Mouse (Mus musculus) hindbrain, postnatal 0 days (tissue): ENCODE measurements around the gene Asap2. TPM values are rescaled to one million over a fixed set of nuclear protein-coding genes. Genes with fewer than 3 reads are reported as not detected.
A peak's percentile ranks its signal among the peaks of the same experiment; 100 is the strongest.

Source experiments
- ATAC-seq: fragments of 200-750 bp; cut with Nextera tagmentation; 2 replicates; pipeline ENCODE4 v1.8.0; 2017; ENCODE audit warnings: mild to moderate bottlenecking, moderate TSS enrichment, moderate library complexity
- DNase-seq: peaks from one replicate; pipeline ENCODE4 v3.0.0-alpha.2; 2015; ENCODE audit warnings: low spot score
- H3K27ac ChIP-seq: fragments of 300-500 bp; sonication (generic); 2 replicates; pipeline ENCODE4 v1.5.1; 2014; ENCODE audit warnings: mild to moderate bottlenecking
- H3K27me3 ChIP-seq: fragments of 300-500 bp; sonication (generic); 2 replicates; pipeline ENCODE4 v1.6.1; 2014; ENCODE audit warnings: low read length, mixed read lengths; ENCODE audit not compliant: insufficient read depth
- H3K36me3 ChIP-seq: fragments of 300-500 bp; sonication (generic); 2 replicates; pipeline ENCODE4 v1.6.1; 2014; ENCODE audit warnings: low read length, mixed read lengths; ENCODE audit not compliant: insufficient read depth
- H3K4me1 ChIP-seq: fragments of 300-500 bp; sonication (generic); 2 replicates; pipeline ENCODE4 v1.6.1; 2014; ENCODE audit warnings: antibody characterized with exemption, low read length, mixed read lengths; ENCODE audit not compliant: insufficient read depth
- H3K4me2 ChIP-seq: fragments of 300-500 bp; sonication (generic); 2 replicates; pipeline ENCODE4 v1.6.1; 2014; ENCODE audit warnings: low read depth, mild to moderate bottlenecking, low read length, moderate library complexity, mixed read lengths
- H3K4me3 ChIP-seq: fragments of 300-500 bp; sonication (generic); 2 replicates; pipeline ENCODE4 v1.5.1; 2014; ENCODE audit warnings: low read length
- H3K9ac ChIP-seq: fragments of 300-500 bp; sonication (generic); replicated peaks from 2 replicates; pipeline ENCODE4 v1.6.1; 2014; ENCODE audit warnings: mild to moderate bottlenecking, low read length, moderate library complexity, mixed read lengths
- H3K9me3 ChIP-seq: fragments of 300-500 bp; sonication (generic); 2 replicates; pipeline ENCODE4 v1.6.1; 2016; ENCODE audit warnings: low read length, mixed read lengths
- CTCF ChIP-seq: IDR thresholded peaks from 2 replicates; pipeline ENCODE4 v1.5.1; 2016; ENCODE audit warnings: antibody characterized with exemption, control low read depth, low read depth
- WGBS: fragments of 180-500 bp; shearing (Covaris S2); extraction: QIAGEN DNeasy Blood & Tissue Kit; methylation state at CpG from one replicate; pipeline ENCODE4 v1.1.7; 2014; 5-methylcytosine and 5-hydroxymethylcytosine counted together
- polyA plus RNA-seq: library from polyadenylated mRNA; unstranded; fragments of >200 nt; fragmentation: Nextera tagmentation; extraction: Ambion mirVana; gene quantifications from 2 replicates; pipeline ENCODE4 v1.2.1, GENCODE M21; 2015
- total RNA-seq: library from RNA; depleted of rRNA; stranded (reverse); fragments of >200 nt; gene quantifications from 2 replicates; pipeline ENCODE4 v1.2.3, GENCODE M21; 2014

The Asap2 gene
- total and polyA plus RNA-seq, 2 experiments from 2014 or later = 15.7 to 22.8 TPM

- Histone ChIP-seq H3K27ac (no peak overlapping the region), H3K4me1 (peaks cover 28% of the 10 kb centered on the region), H3K9me3 (no peaks in the 10 kb centered on the region), H3K27me3 (no peaks in the 10 kb centered on the region), H3K9ac (no peak overlapping the region), H3K4me3 (no peak overlapping the region), H3K4me2 (no peak overlapping the region), H3K36me3 (no peaks in the 10 kb centered on the region)
- ATAC-seq (no peak), DNase-seq (no peak)
- 51% methylated on average over 17 of the region's 17 CpGs for WGBS
- peak; percentile 60 for TF ChIP-seq CTCF
Observed at GRCm38 (mm10) chr12:21133972-21134859, 144.0 kb downstream of the Asap2 start.

DNA sequence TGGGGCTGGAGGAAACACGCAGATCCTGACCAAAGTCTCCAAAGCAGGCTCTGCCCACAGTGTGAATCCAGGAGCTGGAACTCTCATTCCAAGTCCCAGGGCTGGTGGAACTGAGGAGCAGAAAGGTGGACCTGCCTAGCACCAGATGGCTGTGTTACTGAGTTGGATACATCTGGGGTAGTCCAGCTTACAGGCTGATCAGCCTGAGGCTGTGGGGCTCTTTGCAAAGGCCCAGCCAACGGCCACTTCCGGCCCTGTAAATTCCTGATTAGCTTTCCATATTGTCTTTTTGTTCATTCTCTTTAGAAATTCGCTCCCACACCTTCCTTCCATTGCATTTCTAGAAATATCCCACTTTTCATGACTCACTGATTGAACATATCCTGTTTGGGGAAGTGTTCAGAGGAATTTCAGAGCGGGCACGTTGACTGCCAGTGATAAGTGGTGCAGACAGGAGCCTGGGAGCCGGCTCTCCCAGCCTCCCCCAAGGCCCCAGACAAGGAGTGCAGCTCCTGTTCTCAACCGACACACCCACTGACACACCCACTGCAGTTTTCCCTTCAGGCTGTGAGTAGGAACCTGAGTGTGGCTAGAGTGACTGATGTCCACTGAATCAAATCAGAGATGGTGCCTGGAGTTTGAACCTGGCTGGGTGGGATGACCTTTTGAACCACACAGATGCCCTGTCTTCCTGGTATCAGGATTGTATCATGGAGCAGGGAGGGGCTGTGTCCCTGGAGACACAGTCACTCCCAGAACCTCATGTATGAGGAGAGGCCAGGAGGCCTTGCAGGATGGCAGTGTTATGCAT lies 145.6 kb downstream of the Asap2 start:
- DNase-seq (no peak), ATAC-seq (no peak)
- TF ChIP-seq CTCF = no peak
- Histone ChIP-seq H3K9me3 (no peaks in the 10 kb centered on the region), H3K36me3 (no peaks in the 10 kb centered on the region), H3K4me2 (no peak overlapping the region), H3K9ac (no peak overlapping the region), H3K4me1 (peaks cover 39% of the 10 kb centered on the region), H3K27me3 (no peaks in the 10 kb centered on the region), H3K4me3 (no peak overlapping the region), H3K27ac (peak overlapping the region; percentile 70)
- 62% methylated on average over 8 of the region's 8 CpGs for WGBS

DNA sequence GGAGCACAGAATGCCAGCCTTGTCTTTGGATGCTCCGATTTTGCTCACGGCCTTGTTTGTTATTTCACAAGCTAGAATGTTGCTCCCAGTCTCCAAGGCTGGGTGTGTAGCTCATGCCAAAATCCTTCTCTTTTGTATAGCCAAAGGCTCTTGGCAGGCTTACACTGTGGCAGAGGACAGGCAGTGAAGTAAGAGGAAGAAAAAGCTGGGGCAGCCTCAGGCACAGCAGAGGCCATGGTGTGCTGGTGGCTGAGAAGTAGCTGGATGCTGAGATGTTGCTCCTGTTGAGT lies 146.1 kb downstream of the Asap2 start:
- H3K9ac ChIP-seq = no peak overlapping the region
- H3K36me3 ChIP-seq = no peaks in the 10 kb centered on the region
- no peak overlapping the region for H3K4me2 ChIP-seq
- peak; percentile 84 for ATAC-seq
- WGBS = 53% methylated on average over 2 of the region's 2 CpGs
- H3K27ac ChIP-seq = peak overlapping the region; percentile 70; the same call in 1 of the 2 replicates
- H3K4me1 ChIP-seq = peaks cover 39% of the 10 kb centered on the region
- no peaks in the 10 kb centered on the region for H3K9me3 ChIP-seq
- H3K27me3 ChIP-seq = no peaks in the 10 kb centered on the region
- DNase-seq = peak; percentile 79
- TF ChIP-seq CTCF = no peak
- H3K4me3 ChIP-seq = no peak overlapping the region

DNA sequence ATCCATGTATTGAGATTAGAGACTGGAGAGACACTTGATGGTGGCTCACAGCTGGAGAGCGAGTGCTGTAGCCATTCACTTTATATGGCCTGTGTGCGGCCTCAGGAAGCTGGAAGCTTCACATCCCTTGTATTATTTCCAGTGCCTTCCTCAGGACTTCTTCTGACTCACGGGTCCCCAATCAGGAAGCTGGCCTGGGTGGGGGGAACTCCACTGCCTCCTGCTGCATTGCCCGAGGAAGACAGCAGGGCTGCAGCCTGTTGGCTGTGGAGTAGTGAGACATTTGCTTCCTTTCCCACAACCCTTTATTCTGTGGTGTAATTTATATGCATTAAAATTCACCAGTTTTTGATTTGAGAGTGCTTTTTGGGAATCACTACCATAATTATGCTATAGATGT lies 149.3 kb downstream of the Asap2 start:
- Histone ChIP-seq H3K4me2 (no peak overlapping the region), H3K27ac (peak overlapping the region; percentile 41; the same call in 1 of the 2 replicates), H3K4me3 (no peak overlapping the region), H3K4me1 (peaks cover 24% of the 10 kb centered on the region), H3K36me3 (no peaks in the 10 kb centered on the region), H3K27me3 (no peaks in the 10 kb centered on the region), H3K9me3 (no peaks in the 10 kb centered on the region), H3K9ac (no peak overlapping the region)
- WGBS = 44% methylated on average over 4 of the region's 4 CpGs
- DNase-seq (no peak), ATAC-seq (peak; percentile 49; the same call in 1 of the 2 replicates)
- peak; percentile 47 for TF ChIP-seq CTCF

GRCm38 (mm10) chr12:21140153-21140552 lies 149.9 kb downstream of the Asap2 start:
- 0 out of 2 replicates have a peak overlapping the region, but pooled peaks have one; percentile 2 for H3K4me2 ChIP-seq
- no peaks in the 10 kb centered on the region for H3K9me3 ChIP-seq
- DNase-seq (no peak), ATAC-seq (no peak)
- H3K4me3 ChIP-seq = no peak overlapping the region
- peaks cover 24% of the 10 kb centered on the region for H3K4me1 ChIP-seq
- no peaks in the 10 kb centered on the region for H3K36me3 ChIP-seq
- H3K9ac ChIP-seq = 0 out of 2 replicates have a peak overlapping the region, but pooled peaks have one; percentile 6
- peak overlapping the region; percentile 41; the same call in 1 of the 2 replicates for H3K27ac ChIP-seq
- WGBS = 68% methylated on average over 14 of the region's 14 CpGs
- no peak for TF ChIP-seq CTCF
- H3K27me3 ChIP-seq = no peaks in the 10 kb centered on the region

DNA sequence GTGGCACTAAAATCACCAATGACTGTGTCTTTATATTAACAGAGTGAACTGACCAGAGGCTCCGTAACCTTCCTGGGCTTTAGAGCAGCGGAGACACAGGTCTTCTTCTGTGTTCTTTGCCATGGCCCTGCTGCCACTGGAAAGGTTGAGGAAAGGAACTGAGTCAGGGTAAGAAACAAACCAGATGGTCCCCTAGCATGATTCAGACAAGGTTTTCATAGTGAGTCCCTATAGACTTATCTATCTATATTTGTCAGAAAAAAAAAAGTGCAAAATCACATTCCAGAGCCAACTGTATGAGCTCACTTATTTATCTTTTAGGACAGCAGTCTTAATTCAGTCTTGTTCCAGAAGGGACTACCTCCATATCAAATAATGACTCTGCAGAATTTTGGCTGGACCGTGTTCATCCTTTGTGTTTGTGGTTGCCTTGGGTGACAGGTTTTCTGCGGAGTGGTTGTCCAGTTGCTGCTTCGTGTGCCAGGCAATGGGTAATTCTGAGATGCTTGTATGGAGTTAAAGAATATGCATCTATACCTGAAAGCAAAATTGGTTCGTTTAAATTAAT lies 150.6 kb downstream of the Asap2 start:
- Histone ChIP-seq H3K4me3 (no peak overlapping the region), H3K27me3 (no peaks in the 10 kb centered on the region), H3K27ac (no peak overlapping the region; the same call in 1 of the 2 replicates), H3K9ac (no peak overlapping the region), H3K4me1 (peaks cover 24% of the 10 kb centered on the region), H3K36me3 (no peaks in the 10 kb centered on the region), H3K4me2 (no peak overlapping the region), H3K9me3 (no peaks in the 10 kb centered on the region)
- no peak for TF ChIP-seq CTCF
- ATAC-seq (no peak), DNase-seq (no peak)
- 78% methylated on average over 6 of the region's 6 CpGs for WGBS
